11 mouse cellular contexts compared by ENCODE assay signal in genomic region chr12:32465371-32465770, GRCm38 (mm10).
DNase-seq lines count a peak whose midpoint lies in the region; ATAC-seq and TF ChIP-seq lines count a peak whose summit lies in the region.
"Had no signal": no experiment of that assay in that cellular context is flagged by ENCODE, and none has a peak within 500 bp of the region (broad histone marks: within the 10 kb centered on the region; RNA-seq: fewer than 3 reads in every experiment).

No protein-coding gene starts in this region.

- H3K27ac ChIP-seq in limb, embryonic 14.5 days (replicated peaks; ENCODE audit: low read depth, low read length): no peak overlapping the region
- H3K27ac ChIP-seq in limb, embryonic 10.5 days: no peak overlapping the region
- no peak overlapping the region for H3K27ac ChIP-seq in intestine, embryonic 16.5 days (ENCODE audit: low read length)
- H3K27ac ChIP-seq: embryonic facial prominence, embryonic 12.5 days; hindbrain, embryonic 13.5 days; liver, embryonic 13.5 days had no signal

- no peak for TF ChIP-seq POLR2A in limb, embryonic 14.5 days (IDR thresholded peaks at IDR 0.05; ENCODE audit: borderline replicate concordance, extremely low read depth, insufficient read depth, insufficient read length)

- H3K4me1 ChIP-seq in limb, embryonic 14.5 days (ENCODE audit: control insufficient read depth, insufficient read depth, low read length): no peaks in the 10 kb centered on the region
- no peaks in the 10 kb centered on the region for H3K4me1 ChIP-seq in limb, embryonic 10.5 days
- no peaks in the 10 kb centered on the region for H3K4me1 ChIP-seq in intestine, embryonic 16.5 days (ENCODE audit: control insufficient read depth, insufficient read depth, low read length)
- H3K4me1 ChIP-seq: embryonic facial prominence, embryonic 12.5 days; hindbrain, embryonic 13.5 days; liver, embryonic 13.5 days had no signal

- no peaks in the 10 kb centered on the region for H3K36me3 ChIP-seq in limb, embryonic 14.5 days (ENCODE audit: control insufficient read depth, insufficient read depth, low read length)
- H3K36me3 ChIP-seq in limb, embryonic 10.5 days: no peaks in the 10 kb centered on the region
- H3K36me3 ChIP-seq in intestine, embryonic 16.5 days (ENCODE audit: control insufficient read depth, insufficient read depth, low read length): no peaks in the 10 kb centered on the region
- H3K36me3 ChIP-seq: embryonic facial prominence, embryonic 12.5 days; hindbrain, embryonic 13.5 days; liver, embryonic 13.5 days had no signal

- H3K9me3 ChIP-seq in limb, embryonic 14.5 days (ENCODE audit: control insufficient read depth, low read length): no peaks in the 10 kb centered on the region
- no peaks in the 10 kb centered on the region for H3K9me3 ChIP-seq in limb, embryonic 10.5 days (replicated peaks)
- H3K9me3 ChIP-seq in intestine, embryonic 16.5 days (ENCODE audit: control insufficient read depth, low read length): no peaks in the 10 kb centered on the region
- H3K9me3 ChIP-seq: embryonic facial prominence, embryonic 12.5 days; hindbrain, embryonic 13.5 days; liver, embryonic 13.5 days had no signal

- no peak overlapping the region for H3K9ac ChIP-seq in limb, embryonic 14.5 days (ENCODE audit: low read depth, low read length, severe bottlenecking)
- no peak overlapping the region for H3K9ac ChIP-seq in intestine, embryonic 16.5 days (ENCODE audit: low read depth, low read length)
- H3K9ac ChIP-seq: embryonic facial prominence, embryonic 12.5 days; hindbrain, embryonic 13.5 days; liver, embryonic 13.5 days had no signal

- DNase-seq in adrenal gland, adult 2 months: peak; percentile 38
- DNase-seq in adrenal gland, adult 18-20 months (ENCODE audit: low spot score in 2 of 2): no peak
- peak; percentile 29 for DNase-seq in limb, embryonic 14.5 days (ENCODE audit: low spot score)
- DNase-seq in limb, embryonic 10.5 days (ENCODE audit: low spot score): no peak
- DNase-seq in left cerebral cortex, postnatal 4 days: peak; percentile 26
- DNase-seq in right cerebral cortex, postnatal 4 days: peak; percentile 45
- DNase-seq in spleen, adult 18-20 months: no peak
- DNase-seq: liver, embryonic 13.5 days had no signal

- no peak overlapping the region for H3K4me3 ChIP-seq in limb, embryonic 14.5 days (replicated peaks; ENCODE audit: low read length)
- no peak overlapping the region for H3K4me3 ChIP-seq in limb, embryonic 10.5 days
- H3K4me3 ChIP-seq in intestine, embryonic 16.5 days (ENCODE audit: low read length): no peak overlapping the region
- H3K4me3 ChIP-seq: embryonic facial prominence, embryonic 12.5 days; hindbrain, embryonic 13.5 days; liver, embryonic 13.5 days had no signal

- WGBS in limb, embryonic 14.5 days: 76% methylated on average over 6 of the region's 6 CpGs
- 91% methylated on average over 6 of the region's 6 CpGs for WGBS in limb, embryonic 10.5 days
- 57% methylated on average over 6 of the region's 6 CpGs for WGBS in intestine, embryonic 16.5 days

- H3K4me2 ChIP-seq in limb, embryonic 14.5 days (replicated peaks; ENCODE audit: low read depth, low read length, severe bottlenecking): no peak overlapping the region
- H3K4me2 ChIP-seq in intestine, embryonic 16.5 days (ENCODE audit: low read depth, low read length): no peak overlapping the region
- H3K4me2 ChIP-seq: embryonic facial prominence, embryonic 12.5 days; hindbrain, embryonic 13.5 days; liver, embryonic 13.5 days had no signal

- no peaks in the 10 kb centered on the region for H3K27me3 ChIP-seq in limb, embryonic 14.5 days (ENCODE audit: control insufficient read depth, insufficient read depth, low read length)
- H3K27me3 ChIP-seq in limb, embryonic 10.5 days (ENCODE audit: low read depth, poor library complexity, severe bottlenecking): no peaks in the 10 kb centered on the region
- no peaks in the 10 kb centered on the region for H3K27me3 ChIP-seq in intestine, embryonic 16.5 days (replicated peaks; ENCODE audit: control insufficient read depth, insufficient read depth, low read length)
- H3K27me3 ChIP-seq: embryonic facial prominence, embryonic 12.5 days; hindbrain, embryonic 13.5 days; liver, embryonic 13.5 days had no signal

- intact Hi-C loops in left cerebral cortex, postnatal 4 days (cut with DNase I): no loop called here

- no peak for ATAC-seq in limb, embryonic 14.5 days (ENCODE audit: low FRiP score, low read depth)
- ATAC-seq in intestine, embryonic 16.5 days: no peak

Comparison
In these comparisons a context has a peak if more than half of its experiments do, and no peak if none do; other contexts are left out.
1. DNase-seq: peak in adrenal gland, adult 2 months (single experiment), limb, embryonic 14.5 days (single experiment), left cerebral cortex, postnatal 4 days (single experiment) and right cerebral cortex, postnatal 4 days (single experiment); none in adrenal gland, adult 18-20 months (0 of 2), limb, embryonic 10.5 days (single experiment) and spleen, adult 18-20 months (0 of 2).